Mouse (Mus musculus) neural tube, embryonic 11.5 days (tissue): ENCODE measurements at regions not wholly inside any gene's neighbourhood (a gene's known extent, or its start where the extent isn't known, plus 50 kb on each side); places are given as distances from the start of the nearest gene placed in this dataset.

ENCODE experiments used
- ATAC-seq: fragments of 200-750 bp; cut with Nextera tagmentation; 2 replicates; pipeline ENCODE4 v1.8.0; 2017; ENCODE audit warnings: moderate number of reproducible peaks, mild to moderate bottlenecking, moderate TSS enrichment, moderate library complexity; ENCODE audit not compliant: insufficient read depth, low FRiP score, low TSS enrichment
- DNase-seq: peaks from one replicate; pipeline ENCODE4 v3.0.0-alpha.2; 2015; ENCODE audit warnings: low spot score
- H3K27ac ChIP-seq: fragments of 300-500 bp; sonication (generic); 2 replicates; pipeline ENCODE4 v1.5.1; 2014; ENCODE audit warnings: low read depth, mild to moderate bottlenecking, low read length
- H3K27me3 ChIP-seq: fragments of 300-500 bp; sonication (generic); 2 replicates; pipeline ENCODE4 v1.6.1; 2014; ENCODE audit warnings: mild to moderate bottlenecking, low read length, mixed read lengths; ENCODE audit not compliant: control insufficient read depth, insufficient read depth
- H3K36me3 ChIP-seq: fragments of 300-500 bp; sonication (generic); 2 replicates; pipeline ENCODE4 v1.6.1; 2014; ENCODE audit warnings: mild to moderate bottlenecking, low read length, moderate library complexity, mixed read lengths; ENCODE audit not compliant: control insufficient read depth, insufficient read depth
- H3K4me1 ChIP-seq: fragments of 300-500 bp; sonication (generic); 2 replicates; pipeline ENCODE4 v1.6.1; 2014; ENCODE audit warnings: low read length, mixed read lengths; ENCODE audit not compliant: control insufficient read depth, insufficient read depth
- H3K4me2 ChIP-seq: fragments of 300-500 bp; sonication (generic); 2 replicates; pipeline ENCODE4 v1.6.1; 2014; ENCODE audit warnings: low read depth, mild to moderate bottlenecking, moderate library complexity
- H3K4me3 ChIP-seq: fragments of 300-500 bp; sonication (generic); 2 replicates; pipeline ENCODE4 v1.5.1; 2014; ENCODE audit warnings: low read depth, low read length
- H3K9ac ChIP-seq: fragments of 300-500 bp; sonication (generic); 2 replicates; pipeline ENCODE4 v1.6.1; 2014; ENCODE audit warnings: mild to moderate bottlenecking, low read length
- H3K9me3 ChIP-seq: fragments of 300-500 bp; sonication (generic); 2 replicates; pipeline ENCODE4 v1.6.1; 2016; ENCODE audit warnings: low read length; ENCODE audit not compliant: control insufficient read depth
- WGBS: fragments of 180-500 bp; shearing (Covaris S2); extraction: QIAGEN DNeasy Blood & Tissue Kit; methylation state at CpG from one replicate; pipeline ENCODE4 v1.1.7; 2014; 5-methylcytosine and 5-hydroxymethylcytosine counted together

DNA sequence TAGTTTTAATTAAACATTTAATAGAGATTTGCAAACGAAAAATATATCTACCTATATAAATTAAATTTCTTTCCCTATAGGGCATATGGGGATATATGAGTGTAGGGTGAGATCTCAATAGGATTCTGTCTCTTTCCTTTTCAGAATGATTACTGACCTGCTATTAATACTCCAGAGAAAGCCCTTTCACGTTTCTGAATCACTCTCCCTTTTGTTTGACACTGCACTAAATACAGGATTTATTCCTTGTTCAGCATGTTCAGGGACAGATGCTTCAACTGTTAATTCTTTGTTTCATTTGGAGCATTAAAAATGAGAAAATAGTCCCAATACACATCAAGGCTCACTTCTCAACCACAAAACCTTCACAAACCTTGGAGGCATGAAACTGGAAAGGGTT, 1397.7 kb downstream of the Stim2 start:
- DNase-seq, result no peak
- WGBS, result 31% methylated on average over 2 of the region's 2 CpGs
- H3K27me3 ChIP-seq, result no peaks in the 10 kb centered on the region
- ATAC-seq, result no peak
- no peaks in the 10 kb centered on the region for H3K36me3 ChIP-seq
- H3K4me3 ChIP-seq, result no peak overlapping the region
- no peaks in the 10 kb centered on the region for H3K4me1 ChIP-seq
- no peaks in the 10 kb centered on the region for H3K9me3 ChIP-seq
- H3K9ac ChIP-seq, result no peak overlapping the region
- no peak overlapping the region for H3K4me2 ChIP-seq
- H3K27ac ChIP-seq, result no peak overlapping the region

- no peak for DNase-seq
- no peaks in the 10 kb centered on the region for H3K27me3 ChIP-seq
- no peak overlapping the region for H3K9ac ChIP-seq
- ATAC-seq, result no peak
- no peak overlapping the region for H3K4me2 ChIP-seq
- H3K36me3 ChIP-seq, result no peaks in the 10 kb centered on the region
- 85% methylated on average over 5 of the region's 5 CpGs for WGBS
- H3K27ac ChIP-seq, result no peak overlapping the region
- H3K4me3 ChIP-seq, result no peak overlapping the region
- no peaks in the 10 kb centered on the region for H3K4me1 ChIP-seq
- no peaks in the 10 kb centered on the region for H3K9me3 ChIP-seq
Observed at GRCm38 (mm10) chr5:55416146-55416545, 1417.8 kb downstream of the Stim2 start.

GRCm38 (mm10) chr5:55439158-55439557, 1440.9 kb downstream of the Stim2 start:
- Histone ChIP-seq H3K9ac (no peak overlapping the region), H3K4me1 (no peaks in the 10 kb centered on the region), H3K36me3 (no peaks in the 10 kb centered on the region), H3K4me2 (no peak overlapping the region), H3K27me3 (no peaks in the 10 kb centered on the region), H3K9me3 (no peaks in the 10 kb centered on the region), H3K27ac (no peak overlapping the region), H3K4me3 (no peak overlapping the region)
- DNase-seq (no peak), ATAC-seq (no peak)
- 84% methylated on average over 3 of the region's 3 CpGs for WGBS

DNA sequence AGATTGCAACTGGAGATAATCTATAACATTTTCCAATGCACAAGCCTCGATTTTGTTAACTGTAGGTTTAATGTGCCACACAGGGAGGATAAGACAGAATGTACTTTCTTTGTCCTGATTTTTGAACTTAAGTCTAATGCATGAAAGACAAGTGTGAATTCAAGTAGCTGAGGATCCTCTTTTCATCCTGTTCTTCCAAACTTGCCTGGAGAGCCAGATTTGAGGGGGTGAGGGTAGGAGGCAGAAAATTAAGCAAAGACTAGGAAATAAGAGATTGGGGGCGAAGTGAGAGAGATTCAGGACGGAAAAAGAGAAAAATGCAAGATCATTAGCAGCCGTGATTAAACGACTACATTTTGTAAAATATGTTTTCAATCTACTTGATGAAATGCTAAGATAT, 1450.8 kb downstream of the Stim2 start:
- H3K36me3 ChIP-seq, result no peaks in the 10 kb centered on the region
- ATAC-seq, result no peak
- no peaks in the 10 kb centered on the region for H3K27me3 ChIP-seq
- no peaks in the 10 kb centered on the region for H3K4me1 ChIP-seq
- DNase-seq, result no peak
- H3K4me2 ChIP-seq, result no peak overlapping the region
- no peak overlapping the region for H3K4me3 ChIP-seq
- no peak overlapping the region for H3K27ac ChIP-seq
- H3K9me3 ChIP-seq, result no peaks in the 10 kb centered on the region
- WGBS, result 82% methylated on average over 5 of the region's 5 CpGs
- no peak overlapping the region for H3K9ac ChIP-seq
